Mouse (Mus musculus) bone marrow macrophage, adult 2 months (primary cell): ENCODE data around the gene Sox4. TPM values are rescaled to one million over a fixed set of nuclear protein-coding genes. Genes with fewer than 3 reads are reported as not detected.

Experiments
- H3K27ac ChIP-seq: 2 replicates; pipeline ENCODE4 v1.5.1; 2012; ENCODE audit warnings: low read depth, low read length; ENCODE audit not compliant: insufficient read depth
- H3K4me1 ChIP-seq: 2 replicates; pipeline ENCODE4 v1.6.1; 2012; ENCODE audit warnings: low read length; ENCODE audit not compliant: control insufficient read depth, insufficient read depth
- H3K4me3 ChIP-seq: 2 replicates; pipeline ENCODE4 v1.5.1; 2012; ENCODE audit warnings: mild to moderate bottlenecking, low read length, moderate library complexity; ENCODE audit not compliant: insufficient read depth
- CTCF ChIP-seq: IDR thresholded peaks from 2 replicates; pipeline ENCODE4 v1.5.1; 2012; ENCODE audit warnings: low read depth, mild to moderate bottlenecking, low read length, moderate library complexity
- POLR2A ChIP-seq: IDR thresholded peaks from 2 replicates; pipeline ENCODE4 v1.6.1; 2012; ENCODE audit warnings: mild to moderate bottlenecking, low read depth, low read length, borderline replicate concordance
- polyA plus RNA-seq: library from polyadenylated mRNA; stranded (reverse); fragments of >200 nt; gene quantifications from 2 replicates; pipeline ENCODE4 v1.2.4, GENCODE M21; 2012; ENCODE audit not compliant: missing spikeins, insufficient read depth, insufficient read length

The Sox4 gene
- polyA plus RNA-seq, 1 experiment, result 1.0 TPM

- Histone ChIP-seq H3K4me3 (no peak overlapping the region), H3K4me1 (peaks cover under 1% of the 10 kb centered on the region; the same call in 1 of the 2 replicates), H3K27ac (no peak overlapping the region)
- TF ChIP-seq CTCF (no peak), POLR2A (no peak)
Observed at GRCm38 (mm10) chr13:28923136-28923535, 30.4 kb downstream of the Sox4 start.

GRCm38 (mm10) chr13:28917379-28918250 lies 35.9 kb downstream of the Sox4 start:
- TF ChIP-seq CTCF (no peak), POLR2A (no peak)
- Histone ChIP-seq H3K4me3 (no peak overlapping the region), H3K4me1 (peaks cover 14% of the 10 kb centered on the region), H3K27ac (no peak overlapping the region)

- Histone ChIP-seq H3K4me3 (no peak overlapping the region), H3K27ac (no peak overlapping the region), H3K4me1 (peaks cover 14% of the 10 kb centered on the region)
- TF ChIP-seq CTCF, result no peak
- no peak for TF ChIP-seq POLR2A
Observed at GRCm38 (mm10) chr13:28913656-28914055, 39.9 kb downstream of the Sox4 start.

GRCm38 (mm10) chr13:28906981-28907380 lies 46.5 kb downstream of the Sox4 start:
- TF ChIP-seq POLR2A, result no peak
- TF ChIP-seq CTCF, result no peak
- H3K4me3 ChIP-seq, result no peak overlapping the region
- H3K27ac ChIP-seq, result no peak overlapping the region
- H3K4me1 ChIP-seq, result no peaks in the 10 kb centered on the region
